Mouse (Mus musculus): Measurements from ENCODE around the gene Filip1l. TPM values are rescaled to one million over a fixed set of nuclear protein-coding genes. Genes with fewer than 3 reads are reported as not detected.

The Filip1l gene
- 30.4 and 32.5 TPM in 2 replicates for polyA plus RNA-seq (2015; fragmentation: Nextera tagmentation; extraction: Ambion mirVana)

DNA sequence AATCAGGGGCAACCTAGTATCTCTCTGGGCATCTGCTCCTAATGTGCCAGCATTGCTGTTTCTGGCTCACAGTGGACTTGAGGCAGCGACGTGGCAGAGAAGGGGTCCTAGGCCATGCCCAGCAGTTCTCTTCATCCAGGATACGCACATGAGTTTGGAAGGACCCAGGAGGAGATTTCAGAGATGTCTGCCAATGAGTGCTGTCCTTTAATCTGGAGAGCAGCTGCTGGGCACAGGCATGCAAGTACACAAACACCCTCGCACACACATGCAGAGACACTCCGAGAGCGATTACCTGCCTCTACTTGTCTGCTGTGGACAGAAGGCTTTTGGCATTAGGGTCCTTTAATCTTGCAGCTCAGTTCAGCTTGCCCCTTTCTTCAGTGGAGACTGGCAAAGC lies at the start of gene Filip1l:
Filip1l (plus strand) TSS at position 343 of the 400 bp plus-strand sequence.
- ATAC-seq (replicated peaks; ENCODE audit: low FRiP score, low read depth): no peak
- Histone ChIP-seq H3K4me3 (replicated peaks; ENCODE audit: low read depth, low read length) (no peak within 1 kb of the TSS), H3K27ac (no peak within 1 kb of the TSS), H3K9ac (ENCODE audit: low read depth, low read length) (no peak within 1 kb of the TSS), H3K9me3 (replicated peaks; ENCODE audit: low read length) (no peaks in the 10 kb centered on the region), H3K4me1 (replicated peaks; ENCODE audit: insufficient read depth, low read length) (no peaks in the 10 kb centered on the region), H3K4me2 (ENCODE audit: low read length) (no peak within 1 kb of the TSS), H3K27me3 (ENCODE audit: insufficient read depth, low read length) (no peaks in the 10 kb centered on the region), H3K36me3 (ENCODE audit: insufficient read depth, low read length) (no peaks in the 10 kb centered on the region)
- 83% methylated on average over 6 of the region's 6 CpGs for WGBS
- no peak for DNase-seq (ENCODE audit: low spot score)
- no peak for TF ChIP-seq CTCF (IDR thresholded peaks at IDR 0.05; ENCODE audit: low read depth)

DNA sequence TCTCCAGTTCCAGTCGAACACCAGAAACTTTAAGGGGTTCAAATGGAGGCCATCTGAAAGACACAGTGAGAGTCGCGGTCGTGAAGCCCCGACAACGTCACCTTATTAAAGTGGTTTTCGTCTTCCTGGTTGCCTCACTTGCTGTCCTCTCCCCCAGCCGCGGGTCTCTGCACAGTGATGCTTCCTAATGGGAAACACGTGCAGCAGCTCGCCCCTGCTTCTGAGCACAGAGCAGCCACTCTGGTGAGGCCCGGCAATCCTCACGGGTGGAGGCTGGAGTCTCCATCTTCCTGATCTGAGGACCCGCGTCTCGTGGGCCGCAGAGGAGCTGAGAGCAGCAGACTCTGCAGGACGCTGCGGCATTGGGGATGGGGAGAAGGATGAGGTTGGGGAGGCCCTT lies 49.2 kb upstream of the Filip1l start:
- Histone ChIP-seq H3K4me2 (ENCODE audit: low read length) (no peak overlapping the region), H3K9ac (ENCODE audit: low read depth, low read length) (no peak overlapping the region), H3K4me1 (replicated peaks; ENCODE audit: insufficient read depth, low read length) (no peaks in the 10 kb centered on the region), H3K27ac (no peak overlapping the region), H3K4me3 (replicated peaks; ENCODE audit: low read depth, low read length) (no peak overlapping the region), H3K36me3 (ENCODE audit: insufficient read depth, low read length) (no peaks in the 10 kb centered on the region), H3K27me3 (ENCODE audit: insufficient read depth, low read length) (no peaks in the 10 kb centered on the region), H3K9me3 (replicated peaks; ENCODE audit: low read length) (no peaks in the 10 kb centered on the region)
- 77% methylated on average over 19 of the region's 19 CpGs for WGBS
- TF ChIP-seq CTCF (IDR thresholded peaks at IDR 0.05; ENCODE audit: low read depth): no peak
- DNase-seq (ENCODE audit: low spot score) (no peak), ATAC-seq (replicated peaks; ENCODE audit: low FRiP score, low read depth) (no peak)

DNA sequence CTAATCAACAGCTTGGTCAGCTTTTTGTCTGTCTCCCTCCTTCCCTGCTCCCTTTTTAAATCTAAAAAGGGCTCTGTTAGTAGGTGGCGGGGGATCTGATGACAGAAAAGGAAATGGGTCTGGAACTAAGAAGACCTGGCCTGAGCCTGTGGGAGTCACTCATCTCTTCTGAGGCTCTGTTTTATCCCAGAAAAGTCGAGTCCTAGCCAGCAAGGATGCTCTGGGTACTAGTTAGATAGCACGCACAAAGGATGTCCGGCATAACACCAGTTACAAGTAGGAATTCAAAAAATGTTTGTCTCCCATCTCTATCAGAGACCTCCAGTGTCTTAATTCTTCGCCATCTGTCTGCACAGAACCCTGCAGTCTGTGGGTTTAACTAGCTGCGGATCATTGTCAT lies 47.4 kb upstream of the Filip1l start:
- Histone ChIP-seq H3K4me2 (ENCODE audit: low read length) (no peak overlapping the region), H3K4me1 (replicated peaks; ENCODE audit: insufficient read depth, low read length) (no peaks in the 10 kb centered on the region), H3K27me3 (ENCODE audit: insufficient read depth, low read length) (no peaks in the 10 kb centered on the region), H3K4me3 (replicated peaks; ENCODE audit: low read depth, low read length) (no peak overlapping the region), H3K9me3 (replicated peaks; ENCODE audit: low read length) (no peaks in the 10 kb centered on the region), H3K36me3 (ENCODE audit: insufficient read depth, low read length) (no peaks in the 10 kb centered on the region), H3K9ac (ENCODE audit: low read depth, low read length) (no peak overlapping the region), H3K27ac (no peak overlapping the region)
- no peak for TF ChIP-seq CTCF (IDR thresholded peaks at IDR 0.05; ENCODE audit: low read depth)
- DNase-seq (ENCODE audit: low spot score): no peak
- 86% methylated on average over 6 of the region's 6 CpGs for WGBS
- ATAC-seq (replicated peaks; ENCODE audit: low FRiP score, low read depth): no peak

DNA sequence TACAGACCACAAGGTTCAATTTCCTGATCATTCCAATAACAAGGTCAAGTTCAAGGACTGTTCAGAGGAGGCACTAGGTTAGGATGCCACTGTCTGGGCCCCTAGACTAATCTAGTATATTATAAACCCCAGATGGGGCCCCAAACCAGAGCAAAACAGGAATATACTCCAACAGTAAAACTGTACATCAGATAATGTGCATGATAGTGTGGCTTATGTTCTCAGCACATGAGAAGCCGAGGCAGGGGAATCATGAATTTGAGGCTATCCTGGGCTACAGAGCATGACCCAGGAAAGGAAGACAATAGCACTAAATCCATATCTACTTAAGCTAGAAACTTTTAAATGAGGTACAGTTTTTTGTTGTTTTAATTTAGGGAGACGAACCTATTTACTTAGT lies 40.8 kb upstream of the Filip1l start:
- no peak for TF ChIP-seq CTCF (IDR thresholded peaks at IDR 0.05; ENCODE audit: low read depth)
- Histone ChIP-seq H3K9ac (ENCODE audit: low read depth, low read length) (no peak overlapping the region), H3K4me1 (replicated peaks; ENCODE audit: insufficient read depth, low read length) (no peaks in the 10 kb centered on the region), H3K27ac (no peak overlapping the region), H3K36me3 (ENCODE audit: insufficient read depth, low read length) (no peaks in the 10 kb centered on the region), H3K4me3 (replicated peaks; ENCODE audit: low read depth, low read length) (no peak overlapping the region), H3K27me3 (ENCODE audit: insufficient read depth, low read length) (no peaks in the 10 kb centered on the region), H3K4me2 (ENCODE audit: low read length) (no peak overlapping the region), H3K9me3 (replicated peaks; ENCODE audit: low read length) (no peaks in the 10 kb centered on the region)
- no peak for DNase-seq (ENCODE audit: low spot score)
- WGBS: 85% methylated on average over 2 of the region's 2 CpGs
- no peak for ATAC-seq (replicated peaks; ENCODE audit: low FRiP score, low read depth)

DNA sequence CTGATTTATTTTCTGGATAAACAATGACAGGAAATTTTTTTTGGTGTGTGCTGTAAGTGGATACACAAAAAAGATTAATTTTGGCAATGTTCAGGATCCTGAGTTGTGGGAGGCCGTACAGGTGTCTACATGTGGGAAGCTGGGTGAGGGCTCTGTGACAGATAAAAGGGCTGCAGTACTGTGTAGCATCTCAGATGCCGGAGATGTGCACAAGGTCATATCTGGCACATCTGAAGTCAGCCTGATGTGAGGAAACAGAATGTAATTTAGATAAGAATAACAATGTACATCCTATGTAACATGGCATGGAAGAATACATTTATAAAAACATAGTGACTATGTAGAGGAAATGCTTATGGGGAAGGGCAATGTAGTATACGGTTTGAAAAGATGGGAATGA lies 39.4 kb upstream of the Filip1l start:
- Histone ChIP-seq H3K9ac (ENCODE audit: low read depth, low read length) (no peak overlapping the region), H3K27me3 (ENCODE audit: insufficient read depth, low read length) (no peaks in the 10 kb centered on the region), H3K4me1 (replicated peaks; ENCODE audit: insufficient read depth, low read length) (no peaks in the 10 kb centered on the region), H3K4me3 (replicated peaks; ENCODE audit: low read depth, low read length) (no peak overlapping the region), H3K9me3 (replicated peaks; ENCODE audit: low read length) (no peaks in the 10 kb centered on the region), H3K4me2 (ENCODE audit: low read length) (no peak overlapping the region), H3K27ac (no peak overlapping the region), H3K36me3 (ENCODE audit: insufficient read depth, low read length) (no peaks in the 10 kb centered on the region)
- ATAC-seq (replicated peaks; ENCODE audit: low FRiP score, low read depth): no peak
- TF ChIP-seq CTCF (IDR thresholded peaks at IDR 0.05; ENCODE audit: low read depth): no peak
- 70% methylated on average over 3 of the region's 3 CpGs for WGBS
- peak; percentile 51 for DNase-seq (ENCODE audit: low spot score)

DNA sequence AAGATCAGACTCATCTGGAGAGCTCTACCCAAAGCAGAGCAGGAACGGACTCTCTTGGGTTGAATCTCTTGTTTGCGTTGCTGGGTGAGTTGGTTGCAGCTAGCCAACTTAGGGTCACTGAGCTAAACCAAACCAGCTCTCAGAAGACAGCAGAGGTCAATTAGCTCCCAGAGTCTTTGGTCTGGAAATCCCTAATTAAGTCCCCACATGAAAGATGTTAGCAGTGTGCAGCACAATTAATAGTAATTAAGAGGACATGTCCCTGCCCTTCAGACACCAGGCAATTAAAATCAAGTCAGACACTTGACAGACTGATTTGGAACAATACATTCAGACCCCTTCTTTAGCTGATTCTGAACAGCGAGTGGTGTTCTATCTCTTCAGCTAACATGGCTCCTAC lies 38.7 kb upstream of the Filip1l start:
- no peak for DNase-seq (ENCODE audit: low spot score)
- 89% methylated on average over 3 of the region's 3 CpGs for WGBS

DNA sequence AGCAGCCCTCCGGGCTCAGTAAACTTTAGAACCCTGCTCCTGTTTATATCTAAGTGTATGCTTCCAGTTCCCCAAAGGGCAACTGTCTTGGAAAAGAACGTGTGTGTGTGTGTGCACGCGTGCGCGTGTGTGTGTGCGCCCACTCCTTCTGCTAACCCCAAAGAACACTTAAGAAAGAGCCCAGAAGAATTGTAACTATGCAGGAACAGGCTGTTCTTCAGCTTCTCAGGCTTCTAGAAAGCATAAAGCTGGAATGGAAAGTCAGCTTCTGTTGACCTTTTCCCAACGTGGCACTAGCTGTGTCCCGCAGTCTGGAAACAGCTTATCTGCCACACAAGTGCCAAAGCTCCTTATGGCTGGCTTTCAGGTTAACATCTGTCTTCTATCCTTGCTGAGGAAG lies 37.9 kb upstream of the Filip1l start:
- no peaks in the 10 kb centered on the region for H3K4me1 ChIP-seq (replicated peaks; ENCODE audit: insufficient read depth, low read length)
- DNase-seq (ENCODE audit: low spot score) (no peak), ATAC-seq (replicated peaks; ENCODE audit: low FRiP score, low read depth) (no peak)
- no peak overlapping the region for H3K4me2 ChIP-seq (ENCODE audit: low read length)
- no peak for TF ChIP-seq CTCF (IDR thresholded peaks at IDR 0.05; ENCODE audit: low read depth)
- H3K36me3 ChIP-seq (ENCODE audit: insufficient read depth, low read length): no peaks in the 10 kb centered on the region
- no peak overlapping the region for H3K27ac ChIP-seq
- 82% methylated on average over 9 of the region's 9 CpGs for WGBS
- no peaks in the 10 kb centered on the region for H3K27me3 ChIP-seq (ENCODE audit: insufficient read depth, low read length)
- no peaks in the 10 kb centered on the region for H3K9me3 ChIP-seq (replicated peaks; ENCODE audit: low read length)
- no peak overlapping the region for H3K9ac ChIP-seq (ENCODE audit: low read depth, low read length)
- H3K4me3 ChIP-seq (replicated peaks; ENCODE audit: low read depth, low read length): no peak overlapping the region

More for the DNA sequence above, 38.7 kb upstream of the Filip1l start:
- Histone ChIP-seq H3K27ac (no peak overlapping the region), H3K9ac (ENCODE audit: low read depth, low read length) (no peak overlapping the region), H3K4me3 (replicated peaks; ENCODE audit: low read depth, low read length) (no peak overlapping the region), H3K4me2 (ENCODE audit: low read length) (no peak overlapping the region), H3K9me3 (replicated peaks; ENCODE audit: low read length) (no peaks in the 10 kb centered on the region), H3K4me1 (replicated peaks; ENCODE audit: insufficient read depth, low read length) (no peaks in the 10 kb centered on the region), H3K27me3 (ENCODE audit: insufficient read depth, low read length) (no peaks in the 10 kb centered on the region), H3K36me3 (ENCODE audit: insufficient read depth, low read length) (no peaks in the 10 kb centered on the region)
- TF ChIP-seq CTCF (IDR thresholded peaks at IDR 0.05; ENCODE audit: low read depth): no peak
- ATAC-seq (replicated peaks; ENCODE audit: low FRiP score, low read depth): no peak
